Mouse (Mus musculus): Measurements from ENCODE around the gene Tnfsf12. TPM values are rescaled to one million over a fixed set of nuclear protein-coding genes. Genes with fewer than 3 reads are reported as not detected.

Tnfsf12 gene
- polyA plus RNA-seq, 1 experiment from 2014 or later = 2.7 TPM

DNA sequence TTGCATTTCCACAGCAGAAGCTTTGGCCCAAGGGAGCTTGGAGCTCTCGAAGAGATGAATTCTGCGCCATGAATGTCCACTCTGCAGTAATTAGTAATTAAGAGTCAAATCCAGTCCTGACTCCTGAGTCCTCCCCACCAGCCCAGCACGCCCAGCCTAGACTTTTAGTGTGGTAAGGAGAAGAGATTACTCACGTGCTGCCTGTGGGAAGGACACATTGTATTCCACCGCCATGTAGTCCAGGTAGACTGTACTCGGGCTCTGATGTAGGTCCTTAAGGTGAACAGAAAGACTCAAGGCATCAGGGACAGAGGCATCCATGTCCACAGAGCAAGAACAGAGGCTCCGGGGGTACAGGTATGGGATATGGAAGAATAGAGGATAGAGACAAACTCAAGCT, 30.8 kb downstream of the Tnfsf12 start:
- Histone ChIP-seq H3K9me3 (replicated peaks; ENCODE audit: control insufficient read depth, low read length) (no peaks in the 10 kb centered on the region), H3K27me3 (replicated peaks; ENCODE audit: control insufficient read depth, insufficient read depth, low read length) (no peaks in the 10 kb centered on the region), H3K4me2 (ENCODE audit: low read length) (no peak overlapping the region), H3K4me1 (ENCODE audit: control insufficient read depth, insufficient read depth, low read length) (peaks cover 17% of the 10 kb centered on the region), H3K27ac (ENCODE audit: low read depth, low read length) (no peak overlapping the region), H3K4me3 (ENCODE audit: low read depth, low read length) (no peak overlapping the region), H3K9ac (ENCODE audit: low read length) (no peak overlapping the region), H3K36me3 (ENCODE audit: control insufficient read depth, insufficient read depth, low read length) (peaks cover 62% of the 10 kb centered on the region)
- WGBS = 92% methylated on average over 7 of the region's 7 CpGs
- no peak for ATAC-seq
- no peak for DNase-seq (ENCODE audit: low spot score)

DNA sequence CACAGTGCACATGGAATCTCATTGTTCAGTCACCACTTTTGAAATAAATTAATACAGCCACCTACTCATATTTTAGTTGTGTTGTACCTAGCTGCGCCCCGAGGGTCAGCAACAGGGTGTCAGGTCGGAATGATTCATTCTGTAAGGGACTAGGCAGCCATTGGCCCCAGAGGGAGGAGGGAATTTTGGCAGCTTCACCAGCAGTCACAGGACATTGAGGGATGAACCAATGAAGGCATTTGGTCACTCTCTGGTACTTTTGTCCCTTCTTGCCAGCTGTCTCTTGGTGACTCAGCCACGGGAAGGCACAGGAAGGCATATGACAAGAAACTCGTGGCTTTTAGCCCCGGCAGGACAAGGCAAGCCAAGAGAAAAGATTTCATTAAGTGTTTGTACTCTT, 31.9 kb downstream of the Tnfsf12 start:
- ATAC-seq (no peak), DNase-seq (ENCODE audit: low spot score) (no peak)
- Histone ChIP-seq H3K36me3 (ENCODE audit: control insufficient read depth, insufficient read depth, low read length) (peaks cover 56% of the 10 kb centered on the region), H3K27ac (ENCODE audit: low read depth, low read length) (no peak overlapping the region), H3K9ac (ENCODE audit: low read length) (no peak overlapping the region), H3K4me2 (ENCODE audit: low read length) (no peak overlapping the region), H3K9me3 (replicated peaks; ENCODE audit: control insufficient read depth, low read length) (no peaks in the 10 kb centered on the region), H3K4me3 (ENCODE audit: low read depth, low read length) (no peak overlapping the region), H3K27me3 (replicated peaks; ENCODE audit: control insufficient read depth, insufficient read depth, low read length) (no peaks in the 10 kb centered on the region), H3K4me1 (ENCODE audit: control insufficient read depth, insufficient read depth, low read length) (peaks cover 9% of the 10 kb centered on the region; the same call in 1 of the 2 replicates)
- 85% methylated on average over 6 of the region's 6 CpGs for WGBS

- H3K9ac ChIP-seq (ENCODE audit: low read length) = peak overlapping the region; percentile 66
- H3K27me3 ChIP-seq (replicated peaks; ENCODE audit: control insufficient read depth, insufficient read depth, low read length) = no peaks in the 10 kb centered on the region
- ATAC-seq = no peak; the same call in none of the 2 replicates
- WGBS = 71% methylated on average over 13 of the region's 13 CpGs
- no peaks in the 10 kb centered on the region for H3K9me3 ChIP-seq (replicated peaks; ENCODE audit: control insufficient read depth, low read length)
- H3K4me2 ChIP-seq (ENCODE audit: low read length) = peak overlapping the region; percentile 59
- peaks cover 9% of the 10 kb centered on the region; the same call in 1 of the 2 replicates for H3K4me1 ChIP-seq (ENCODE audit: control insufficient read depth, insufficient read depth, low read length)
- peak overlapping the region; percentile 49 for H3K4me3 ChIP-seq (ENCODE audit: low read depth, low read length)
- DNase-seq (ENCODE audit: low spot score) = no peak
- peaks cover 56% of the 10 kb centered on the region for H3K36me3 ChIP-seq (ENCODE audit: control insufficient read depth, insufficient read depth, low read length)
- peak overlapping the region; percentile 96 for H3K27ac ChIP-seq (ENCODE audit: low read depth, low read length)
These were observed 32.5 kb downstream of the Tnfsf12 start for GRCm38 (mm10) chr11:69662967-69663671.

DNA sequence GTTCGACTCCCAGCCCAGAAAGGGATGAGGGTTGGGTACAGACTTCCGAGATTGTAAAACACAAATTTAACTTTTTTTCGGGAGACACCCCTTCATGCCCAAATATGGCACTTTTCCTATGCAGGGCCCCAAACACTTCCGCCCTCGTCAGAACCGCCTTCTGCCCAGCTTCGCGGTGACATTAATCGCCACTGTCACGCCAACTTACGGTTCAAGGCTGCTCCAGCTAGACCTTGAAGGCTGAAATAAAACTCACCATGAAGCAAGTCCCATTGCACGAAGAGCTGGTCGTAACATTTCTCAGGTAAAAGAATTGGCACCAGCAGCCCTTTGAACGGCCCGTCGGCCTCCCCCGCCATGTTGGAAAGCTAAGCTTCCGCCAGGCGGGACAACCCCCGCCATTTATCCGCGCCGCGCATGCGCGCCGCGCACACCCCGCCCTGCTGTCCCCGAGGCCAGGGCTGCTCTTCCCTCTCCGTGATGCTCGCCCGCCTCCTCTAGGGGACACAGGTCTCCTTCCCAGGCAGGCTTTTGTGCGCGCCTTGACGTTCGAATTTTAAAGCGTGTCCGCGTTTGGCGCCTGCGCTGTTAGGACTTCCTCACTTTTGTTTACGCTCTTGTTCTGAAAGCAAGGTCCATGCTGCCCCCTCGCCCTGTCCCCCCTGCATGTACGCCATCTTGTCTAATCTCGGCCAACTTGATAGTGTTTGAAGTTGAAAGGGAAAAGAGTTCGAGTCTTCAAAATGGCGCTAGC, 33.3 kb downstream of the Tnfsf12 start, which contains the start of gene Mpdu1:
Mpdu1 (minus strand) TSS at position 430 of the 754 bp plus-strand sequence.
- Histone ChIP-seq H3K9ac (ENCODE audit: low read length) (peak within 1 kb of the TSS; percentile 66), H3K27me3 (replicated peaks; ENCODE audit: control insufficient read depth, insufficient read depth, low read length) (no peaks in the 10 kb centered on the region), H3K36me3 (ENCODE audit: control insufficient read depth, insufficient read depth, low read length) (peaks cover 56% of the 10 kb centered on the region), H3K4me2 (ENCODE audit: low read length) (peak within 1 kb of the TSS; percentile 59), H3K27ac (ENCODE audit: low read depth, low read length) (peak within 1 kb of the TSS; percentile 96), H3K4me1 (ENCODE audit: control insufficient read depth, insufficient read depth, low read length) (peaks cover 9% of the 10 kb centered on the region; the same call in 1 of the 2 replicates), H3K9me3 (replicated peaks; ENCODE audit: control insufficient read depth, low read length) (no peaks in the 10 kb centered on the region), H3K4me3 (ENCODE audit: low read depth, low read length) (peak within 1 kb of the TSS; percentile 49)
- under 1% methylated on average over 48 of the region's 48 CpGs for WGBS
- DNase-seq (ENCODE audit: low spot score) (peak; percentile 99), ATAC-seq (peak; percentile 97)

DNA sequence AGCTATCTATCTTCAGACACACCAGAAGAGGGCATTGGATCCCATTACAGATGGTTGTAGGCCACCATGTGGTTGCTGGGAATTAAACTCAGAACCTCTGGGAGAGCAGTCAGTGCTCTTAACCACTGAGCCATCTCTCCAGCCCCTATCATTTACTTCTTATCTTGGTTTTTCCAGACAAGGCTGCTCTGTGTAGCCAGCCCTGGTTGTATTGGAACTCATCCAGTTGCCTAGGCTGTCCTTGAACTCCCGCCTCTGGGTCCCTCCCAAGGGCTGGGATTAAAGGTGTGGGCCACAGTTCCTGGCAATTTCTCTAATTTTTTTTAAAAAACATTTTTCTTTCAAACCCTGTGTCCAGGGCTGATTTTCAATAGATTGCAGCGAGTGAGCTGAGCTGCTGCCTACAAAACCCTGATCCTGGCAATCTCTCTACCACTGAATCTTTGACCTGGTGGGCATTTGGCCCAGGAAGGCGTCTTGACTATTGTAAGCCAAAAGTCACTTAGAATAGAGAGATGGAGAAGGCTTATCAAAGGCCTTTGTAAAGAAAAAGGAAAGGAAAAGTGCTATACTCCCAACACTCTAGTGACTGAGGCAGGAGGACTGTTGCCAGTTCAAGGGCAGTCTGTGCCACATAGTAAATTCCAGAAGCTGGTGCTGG, 34.3 kb downstream of the Tnfsf12 start:
- peak overlapping the region; percentile 66; the same call in 1 of the 2 replicates for H3K9ac ChIP-seq (ENCODE audit: low read length)
- WGBS = 77% methylated on average over 3 of the region's 3 CpGs

DNA sequence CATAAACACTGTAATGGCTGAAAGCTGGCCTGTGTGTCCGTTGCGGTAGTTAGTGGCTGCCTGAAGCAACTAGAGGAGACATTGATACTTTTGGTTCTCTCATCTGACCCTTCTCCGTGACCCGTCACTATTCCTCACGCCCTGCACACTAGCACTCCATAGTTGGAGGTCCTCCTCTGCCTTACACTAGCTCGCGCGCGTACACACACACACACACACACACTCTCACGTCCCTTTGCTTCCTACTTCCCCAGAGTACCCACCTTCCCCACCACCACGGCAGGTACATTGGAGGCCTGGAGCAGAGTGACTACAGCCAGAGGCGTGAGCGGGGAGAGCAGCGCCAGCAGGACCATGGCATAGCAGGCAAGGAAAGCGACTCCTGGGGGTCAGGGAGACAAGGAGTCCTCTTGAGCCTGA, 38.2 kb downstream of the Tnfsf12 start:
- ATAC-seq (no peak), DNase-seq (ENCODE audit: low spot score) (no peak)
- Histone ChIP-seq H3K4me2 (ENCODE audit: low read length) (no peak overlapping the region), H3K9me3 (replicated peaks; ENCODE audit: control insufficient read depth, low read length) (no peaks in the 10 kb centered on the region), H3K4me1 (ENCODE audit: control insufficient read depth, insufficient read depth, low read length) (0 out of 2 replicates have a peak, but pooled peaks cover 4% of the 10 kb centered on the region), H3K36me3 (ENCODE audit: control insufficient read depth, insufficient read depth, low read length) (peaks cover 58% of the 10 kb centered on the region), H3K4me3 (ENCODE audit: low read depth, low read length) (no peak overlapping the region), H3K9ac (ENCODE audit: low read length) (no peak overlapping the region), H3K27ac (ENCODE audit: low read depth, low read length) (no peak overlapping the region), H3K27me3 (replicated peaks; ENCODE audit: control insufficient read depth, insufficient read depth, low read length) (no peaks in the 10 kb centered on the region)
- 85% methylated on average over 15 of the region's 15 CpGs for WGBS

More for the DNA sequence above, 34.3 kb downstream of the Tnfsf12 start:
- Histone ChIP-seq H3K4me1 (ENCODE audit: control insufficient read depth, insufficient read depth, low read length) (peaks cover 9% of the 10 kb centered on the region; the same call in 1 of the 2 replicates), H3K27me3 (replicated peaks; ENCODE audit: control insufficient read depth, insufficient read depth, low read length) (no peaks in the 10 kb centered on the region), H3K27ac (ENCODE audit: low read depth, low read length) (peak overlapping the region; percentile 96; the same call in 1 of the 2 replicates), H3K4me2 (ENCODE audit: low read length) (peak overlapping the region; percentile 59), H3K9me3 (replicated peaks; ENCODE audit: control insufficient read depth, low read length) (no peaks in the 10 kb centered on the region), H3K4me3 (ENCODE audit: low read depth, low read length) (peak overlapping the region; percentile 49), H3K36me3 (ENCODE audit: control insufficient read depth, insufficient read depth, low read length) (peaks cover 56% of the 10 kb centered on the region)
- ATAC-seq = no peak
- no peak for DNase-seq (ENCODE audit: low spot score)

DNA sequence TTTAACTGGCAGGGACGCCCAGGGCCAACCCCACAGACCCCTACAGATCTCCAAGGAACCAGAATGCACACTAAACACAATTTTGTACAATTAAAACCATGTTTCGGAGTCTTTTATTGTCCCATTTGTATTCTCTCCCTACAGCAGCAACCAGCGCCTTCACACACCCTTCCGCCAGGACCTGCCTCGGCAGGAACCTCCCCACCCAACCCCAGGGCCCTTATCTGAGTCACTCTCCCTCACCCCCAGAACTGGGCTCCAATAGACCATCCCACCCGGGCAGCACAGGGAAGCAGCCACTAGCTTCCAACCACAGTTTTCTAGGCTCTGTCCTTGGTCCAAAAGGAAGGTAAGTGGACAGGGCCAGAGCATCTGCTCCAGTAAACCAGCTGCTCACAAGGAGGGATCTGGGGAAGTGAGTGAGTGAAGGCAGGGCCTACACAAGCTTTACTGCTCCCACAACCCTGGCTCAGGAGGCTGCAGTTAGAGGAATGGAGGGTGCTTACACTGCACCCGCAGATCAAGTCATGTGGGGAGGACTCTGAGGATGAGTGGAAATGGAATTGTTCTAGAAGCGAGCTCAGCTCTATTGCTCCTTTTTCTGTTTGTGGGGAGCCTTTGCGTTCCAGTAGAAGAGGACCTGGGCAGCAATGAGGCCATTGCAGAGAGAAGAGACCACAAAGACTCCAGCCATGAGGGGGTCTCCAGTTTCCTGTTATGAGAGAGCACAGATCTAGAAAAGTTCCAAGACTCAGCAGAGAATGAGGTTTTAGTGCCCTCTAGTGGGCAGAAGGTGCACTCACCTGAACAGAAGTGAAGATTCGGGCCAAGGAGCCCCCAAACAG, 38.8 kb downstream of the Tnfsf12 start:
- DNase-seq (ENCODE audit: low spot score) (peak; percentile 82), ATAC-seq (no peak)
- peak overlapping the region; percentile 39; the same call in 1 of the 2 replicates for H3K27ac ChIP-seq (ENCODE audit: low read depth, low read length)
- peaks cover 64% of the 10 kb centered on the region for H3K36me3 ChIP-seq (ENCODE audit: control insufficient read depth, insufficient read depth, low read length)
- no peak overlapping the region for H3K4me3 ChIP-seq (ENCODE audit: low read depth, low read length)
- no peak overlapping the region for H3K9ac ChIP-seq (ENCODE audit: low read length)
- no peaks in the 10 kb centered on the region for H3K9me3 ChIP-seq (replicated peaks; ENCODE audit: control insufficient read depth, low read length)
- no peaks in the 10 kb centered on the region for H3K27me3 ChIP-seq (replicated peaks; ENCODE audit: control insufficient read depth, insufficient read depth, low read length)
- 0 out of 2 replicates have a peak, but pooled peaks cover 4% of the 10 kb centered on the region for H3K4me1 ChIP-seq (ENCODE audit: control insufficient read depth, insufficient read depth, low read length)
- no peak overlapping the region for H3K4me2 ChIP-seq (ENCODE audit: low read length)
- 81% methylated on average over 10 of the region's 10 CpGs for WGBS

DNA sequence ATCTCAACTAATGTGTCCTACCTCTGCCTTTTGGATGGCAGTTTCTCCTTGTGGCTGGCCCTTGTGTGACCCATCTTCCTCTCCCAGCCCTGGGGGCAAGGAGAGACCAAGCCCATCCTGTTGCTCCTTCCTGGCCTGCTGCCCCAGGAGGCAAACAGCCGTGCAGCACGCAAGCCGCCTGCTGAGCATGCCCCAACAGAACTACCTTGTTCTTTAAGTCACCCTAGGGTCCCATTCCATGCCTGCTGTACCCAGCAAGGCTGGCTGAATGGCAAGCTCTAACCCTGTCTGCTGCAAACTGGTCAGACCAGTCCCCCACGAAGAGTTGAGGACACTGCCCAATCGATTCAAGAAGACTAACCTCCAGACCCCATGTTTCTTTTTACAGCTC, 39.6 kb downstream of the Tnfsf12 start:
- no peak overlapping the region for H3K27ac ChIP-seq (ENCODE audit: low read depth, low read length)

More for the DNA sequence above, 39.6 kb downstream of the Tnfsf12 start:
- H3K9ac ChIP-seq (ENCODE audit: low read length) = no peak overlapping the region
- no peak overlapping the region for H3K4me2 ChIP-seq (ENCODE audit: low read length)
- no peaks in the 10 kb centered on the region for H3K27me3 ChIP-seq (replicated peaks; ENCODE audit: control insufficient read depth, insufficient read depth, low read length)
- no peaks in the 10 kb centered on the region for H3K9me3 ChIP-seq (replicated peaks; ENCODE audit: control insufficient read depth, low read length)
- no peaks in the 10 kb centered on the region for H3K4me1 ChIP-seq (ENCODE audit: control insufficient read depth, insufficient read depth, low read length)
- ATAC-seq (no peak), DNase-seq (ENCODE audit: low spot score) (no peak)
- 85% methylated on average over 5 of the region's 5 CpGs for WGBS
- H3K4me3 ChIP-seq (ENCODE audit: low read depth, low read length) = no peak overlapping the region
- H3K36me3 ChIP-seq (ENCODE audit: control insufficient read depth, insufficient read depth, low read length) = peaks cover 72% of the 10 kb centered on the region
